Mouse (Mus musculus) CH12.LX (cell line): ENCODE results near the gene Rplp2. TPM values are rescaled to one million over a fixed set of nuclear protein-coding genes. Genes with fewer than 3 reads are reported as not detected.
A peak's percentile ranks its signal among the peaks of the same experiment; 100 is the strongest.

Experiments
- DNase-seq: peaks from one replicate; pipeline ENCODE4 v3.0.0-alpha.2; 2013; ENCODE audit errors: extremely low read depth
- H3K27ac ChIP-seq: 2 replicates; pipeline ENCODE4 v1.5.1; 2012; ENCODE audit warnings: low read depth, mild to moderate bottlenecking, control low read depth, moderate library complexity; ENCODE audit not compliant: insufficient read depth
- H3K27me3 ChIP-seq: replicated peaks from 2 replicates; pipeline ENCODE3; 2012; ENCODE audit warnings: inconsistent platforms
- H3K36me3 ChIP-seq, 2 experiments: replicated peaks in 1 of 2; 2 replicates each; pipeline versions ENCODE3 to v1.6.1; 2012; ENCODE audit warnings: inconsistent platforms in 1 of 2, low read length in 1 of 2, mild to moderate bottlenecking in 1 of 2, mixed read lengths in 1 of 2, moderate library complexity in 1 of 2; ENCODE audit not compliant: control insufficient read depth in 1 of 2, insufficient read depth in 1 of 2
- H3K4me1 ChIP-seq, 2 experiments: 2 replicates each; pipeline ENCODE4 v1.6.1; 2012; ENCODE audit warnings: inconsistent platforms in 1 of 2, moderate library complexity in 1 of 2; ENCODE audit not compliant: insufficient read depth in 2 of 2, control insufficient read depth in 1 of 2
- H3K4me2 ChIP-seq: 2 replicates; pipeline ENCODE4 v1.6.1; 2012; ENCODE audit warnings: low read depth, mild to moderate bottlenecking, control low read depth; ENCODE audit not compliant: poor library complexity, insufficient read depth, severe bottlenecking
- H3K4me3 ChIP-seq, 3 experiments: fragments of 150-350 bp in 1 of 3; sonication (generic) in 1 of 3; replicated peaks in 1 of 3; 2 replicates each; pipeline versions ENCODE3 to v1.5.1; 2011 to 2012; ENCODE audit warnings: low read depth in 2 of 3, low read length in 2 of 3, mild to moderate bottlenecking in 2 of 3, moderate library complexity in 2 of 3, control low read depth in 1 of 3, improper control_type of control experiment in 1 of 3, inconsistent platforms in 1 of 3, mixed read lengths in 1 of 3; ENCODE audit not compliant: poor library complexity in 1 of 3
- H3K79me2 ChIP-seq: replicated peaks from 2 replicates; pipeline ENCODE4 v1.6.1; 2012; ENCODE audit warnings: mild to moderate bottlenecking, moderate library complexity; ENCODE audit not compliant: control insufficient read depth, poor library complexity, insufficient read depth, severe bottlenecking; ENCODE audit errors: extremely low read depth
- H3K9ac ChIP-seq: 2 replicates; pipeline ENCODE4 v1.6.1; 2012; ENCODE audit warnings: low read depth, mild to moderate bottlenecking, control low read depth, moderate library complexity; ENCODE audit not compliant: insufficient read depth
- H3K9me3 ChIP-seq: replicated peaks from 2 replicates; pipeline ENCODE3; 2012; ENCODE audit warnings: low read length, inconsistent platforms, mixed read lengths
- BHLHE40 ChIP-seq: IDR thresholded peaks from 2 replicates; pipeline ENCODE4 v1.6.1; 2011; ENCODE audit warnings: mild to moderate bottlenecking, low read depth, low read length, improper control_type of control experiment
- CHD2 ChIP-seq: IDR thresholded peaks from 2 replicates; pipeline ENCODE4 v1.6.1; 2011; ENCODE audit warnings: low read length, improper control_type of control experiment
- CTCF ChIP-seq, 2 experiments: IDR thresholded peaks in 1 of 2; conservative IDR thresholded peaks in 1 of 2; 2 replicates each; pipeline ENCODE4 v1.5.1; 2011 to 2012; ENCODE audit warnings: low read depth in 2 of 2, low read length in 2 of 2, improper control_type of control experiment in 1 of 2, inconsistent platforms in 1 of 2, mild to moderate bottlenecking in 1 of 2, moderate library complexity in 1 of 2
- E2F4 ChIP-seq: IDR thresholded peaks from 2 replicates; pipeline ENCODE4 v1.6.1; 2011; ENCODE audit warnings: low read depth, low read length, improper control_type of control experiment; ENCODE audit not compliant: insufficient replicate concordance
- ETS1 ChIP-seq: conservative IDR thresholded peaks from 2 replicates; pipeline ENCODE4 v1.6.1; 2012; ENCODE audit warnings: low read depth, mild to moderate bottlenecking, inconsistent platforms, low read length, improper control_type of control experiment, moderate library complexity
- GABPA ChIP-seq: IDR thresholded peaks from 2 replicates; pipeline ENCODE4 v1.6.1; 2012; ENCODE audit warnings: low read depth, low read length, improper control_type of control experiment, inconsistent platforms; ENCODE audit not compliant: insufficient replicate concordance
- HCFC1 ChIP-seq: IDR thresholded peaks from 2 replicates; pipeline ENCODE4 v1.6.1; 2012; ENCODE audit warnings: low read depth, mild to moderate bottlenecking, inconsistent platforms, low read length, improper control_type of control experiment
- KAT2A ChIP-seq: IDR thresholded peaks from 2 replicates; pipeline ENCODE4 v1.6.1; 2012; ENCODE audit warnings: low read length, improper control_type of control experiment, inconsistent platforms; ENCODE audit not compliant: insufficient replicate concordance
- MAFK ChIP-seq: IDR thresholded peaks from 2 replicates; pipeline ENCODE4 v1.6.1; 2011; ENCODE audit warnings: low read length, improper control_type of control experiment; ENCODE audit not compliant: insufficient replicate concordance
- MAX ChIP-seq: IDR thresholded peaks from 2 replicates; pipeline ENCODE4 v1.6.1; 2011; ENCODE audit warnings: low read length, improper control_type of control experiment
- MAZ ChIP-seq: IDR thresholded peaks from 2 replicates; pipeline ENCODE4 v1.6.1; 2012; ENCODE audit warnings: low read depth, mild to moderate bottlenecking, inconsistent platforms, low read length, improper control_type of control experiment, moderate library complexity
- MXI1 ChIP-seq: IDR thresholded peaks from 2 replicates; pipeline ENCODE4 v1.6.1; 2011; ENCODE audit warnings: mild to moderate bottlenecking, low read depth, low read length, improper control_type of control experiment
- MYC ChIP-seq: IDR thresholded peaks from 2 replicates; pipeline ENCODE4 v1.6.1; 2011; ENCODE audit warnings: low read depth, mild to moderate bottlenecking, improper control_type of control experiment, low read length
- NELFE ChIP-seq: IDR thresholded peaks from 2 replicates; pipeline ENCODE4 v1.6.1; 2011; ENCODE audit warnings: low read depth, low read length, improper control_type of control experiment
- NRF1 ChIP-seq: IDR thresholded peaks from 2 replicates; pipeline ENCODE4 v1.6.1; 2014; ENCODE audit warnings: low read depth, mild to moderate bottlenecking, inconsistent platforms, low read length, improper control_type of control experiment, moderate library complexity
- PAX5 ChIP-seq: IDR thresholded peaks from 2 replicates; pipeline ENCODE4 v1.6.1; 2012; ENCODE audit warnings: low read length, inconsistent platforms, mixed read lengths
- POLR2A ChIP-seq: IDR thresholded peaks from 2 replicates; pipeline ENCODE4 v1.6.1; 2011; ENCODE audit warnings: low read depth, mild to moderate bottlenecking, improper control_type of control experiment, low read length
- RAD21 ChIP-seq: IDR thresholded peaks from 2 replicates; pipeline ENCODE4 v1.6.1; 2011; ENCODE audit warnings: low read depth, mild to moderate bottlenecking, low read length, improper control_type of control experiment, moderate library complexity
- TBP ChIP-seq: conservative IDR thresholded peaks from 2 replicates; pipeline ENCODE4 v1.6.1; 2011; ENCODE audit warnings: low read depth, low read length, improper control_type of control experiment
- TCF12 ChIP-seq: IDR thresholded peaks from 2 replicates; pipeline ENCODE4 v1.6.1; 2014; ENCODE audit warnings: low read depth, mild to moderate bottlenecking, inconsistent platforms, low read length, improper control_type of control experiment
- USF1 ChIP-seq: IDR thresholded peaks from 2 replicates; pipeline ENCODE4 v1.6.1; 2014; ENCODE audit warnings: low read depth, mild to moderate bottlenecking, inconsistent platforms, low read length, improper control_type of control experiment
- ZMIZ1 ChIP-seq: IDR thresholded peaks from 2 replicates; pipeline ENCODE4 v1.6.1; 2012; ENCODE audit warnings: low read depth, mild to moderate bottlenecking, inconsistent platforms, low read length, improper control_type of control experiment
- ZNF384 ChIP-seq: IDR thresholded peaks from 2 replicates; pipeline ENCODE4 v1.6.1; 2012; ENCODE audit warnings: low read depth, low read length, improper control_type of control experiment, inconsistent platforms
- dilution Hi-C: fragments of 300-500 bp; cut with MboI; formaldehyde crosslinking; loops from 2 replicates; pipeline ENCODE4 v1.14.3; 2020; ENCODE audit warnings: low sequenced_read_pairs; ENCODE audit not compliant: extremely low pct_unique_long_range_greater_than_20kb, extremely low pct_ligation_motif_present
- in situ Hi-C: fragments of 300-500 bp; cut with MboI; formaldehyde crosslinking; loops from 3 replicates; pipeline ENCODE4 v1.14.3; 2019; ENCODE audit warnings: low sequenced_read_pairs, low pct_ligation_motif_present, low pct_unique_long_range_greater_than_20kb, mixed read lengths
- polyA plus RNA-seq: library from polyadenylated mRNA; unstranded; fragments of >175 nt; gene quantifications from 2 replicates; pipeline ENCODE4 v1.2.1, GENCODE M21; 2012; ENCODE audit warnings: low read depth; ENCODE audit not compliant: insufficient read length
- total RNA-seq, 2 experiments: library from RNA; depleted of rRNA; stranded (reverse); fragments of 300-350 nt in 1 of 2; fragments of >200 nt in 1 of 2; gene quantifications; 2 replicates each; pipeline ENCODE4 v1.2.3; 2012 to 2014

Rplp2 gene
- total and polyA plus RNA-seq, 3 experiments: 791 to 3,416 (median 2,025) TPM

DNA sequence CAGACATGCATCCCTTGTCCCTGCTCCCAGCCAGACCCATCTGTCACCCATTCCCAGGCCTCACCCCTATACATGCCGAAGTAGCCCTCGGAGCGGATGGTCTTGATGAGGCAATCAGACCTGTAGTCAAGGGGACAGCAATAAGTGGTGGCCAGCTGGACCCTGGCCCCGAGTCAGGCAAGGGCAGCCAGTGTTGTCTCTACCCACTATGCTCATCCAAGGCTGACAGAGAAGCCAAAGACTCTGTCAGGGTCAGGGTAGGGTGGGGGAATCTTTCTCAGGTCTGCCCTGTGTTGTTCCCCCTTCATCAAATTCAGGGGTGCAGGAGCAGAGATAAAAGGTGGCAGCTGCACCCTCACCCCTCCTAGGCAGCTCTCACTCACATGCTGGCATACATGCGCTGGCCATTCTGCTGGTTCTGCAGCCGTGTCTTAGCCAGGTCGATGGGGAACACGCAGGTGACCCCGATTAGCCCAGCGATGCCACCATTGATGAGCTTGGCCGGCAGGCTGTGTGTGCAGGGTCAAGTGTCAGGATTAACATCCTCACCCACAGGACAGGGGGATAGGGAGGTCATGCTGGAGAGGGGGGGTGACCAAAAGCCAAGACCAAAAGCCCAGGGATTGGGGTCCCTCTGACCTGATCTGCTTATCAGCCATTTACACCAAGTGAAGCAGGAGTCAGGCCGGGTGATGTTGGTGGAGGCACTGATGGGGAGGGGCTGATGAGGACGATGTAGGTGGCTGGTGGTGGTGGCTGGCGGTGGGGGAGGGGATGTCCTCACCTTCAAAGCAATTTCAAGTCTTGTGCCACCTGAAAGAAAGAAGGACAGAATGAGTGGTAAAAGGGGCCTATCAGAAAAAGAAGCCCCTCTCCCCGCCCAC, 13.4 kb upstream of the Rplp2 start:
- Histone ChIP-seq H3K36me3 (peaks cover 49 to 62% of the 10 kb centered on the region in 2 experiments), H3K4me1 (peaks cover 17 to 35% of the 10 kb centered on the region in 2 experiments), H3K9me3 (no peaks in the 10 kb centered on the region), H3K79me2 (peaks cover 12% of the 10 kb centered on the region), H3K4me3 (peak overlapping the region; percentile 50 to 65 (median 55)), H3K4me2 (peak overlapping the region; percentile 92; the same call in 1 of the 2 replicates), H3K9ac (no peak overlapping the region), H3K27ac (no peak overlapping the region), H3K27me3 (no peaks in the 10 kb centered on the region)
- dilution Hi-C loops: no loop called here
- in situ Hi-C loops: no loop called here
- no peak for DNase-seq
- TF ChIP-seq MAX (no peak), MAFK (no peak)

DNA sequence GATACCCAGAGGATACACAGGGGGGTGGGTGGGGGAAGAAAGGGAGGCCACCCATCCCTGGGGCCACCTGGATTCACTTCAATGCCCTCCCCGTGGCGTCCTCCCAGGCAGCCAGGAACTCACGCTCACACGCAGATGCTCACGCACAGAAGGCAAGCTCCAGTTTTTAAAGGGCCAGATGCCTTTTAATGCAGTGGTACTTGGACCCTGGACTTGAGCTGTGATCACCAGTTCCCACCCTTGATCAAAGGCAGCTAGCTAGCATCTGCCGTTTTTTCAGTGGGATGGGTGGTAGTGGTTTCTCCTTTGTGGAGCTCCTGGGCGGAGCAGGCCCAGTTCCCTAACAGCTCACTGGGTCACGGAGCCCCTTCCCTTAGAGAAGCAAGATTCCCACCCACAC, 12.7 kb upstream of the Rplp2 start:
- Histone ChIP-seq H3K4me3 (peak overlapping the region; percentile 50 to 65 (median 55)), H3K4me2 (peak overlapping the region; percentile 92), H3K27ac (no peak overlapping the region), H3K79me2 (peaks cover 12% of the 10 kb centered on the region), H3K36me3 (peaks cover 56 to 65% of the 10 kb centered on the region in 2 experiments)
- TF ChIP-seq MAZ (no peak), RAD21 (no peak), ETS1 (no peak), BHLHE40 (peak; percentile 73), NRF1 (peak; percentile 52; the same call in 1 of the 2 replicates)
- TF ChIP-seq, all 38 proteins: peak for 2
- peak; percentile 65 for DNase-seq
- peaks cover 17 to 35% of the 10 kb centered on the region in 2 experiments for H3K4me1 ChIP-seq
- no peaks in the 10 kb centered on the region for H3K27me3 ChIP-seq
- in situ Hi-C loops: no loop called here
- H3K9ac ChIP-seq: peak overlapping the region; percentile 62; the same call in 1 of the 2 replicates
- dilution Hi-C loops: no loop called here
- H3K9me3 ChIP-seq: no peaks in the 10 kb centered on the region

DNA sequence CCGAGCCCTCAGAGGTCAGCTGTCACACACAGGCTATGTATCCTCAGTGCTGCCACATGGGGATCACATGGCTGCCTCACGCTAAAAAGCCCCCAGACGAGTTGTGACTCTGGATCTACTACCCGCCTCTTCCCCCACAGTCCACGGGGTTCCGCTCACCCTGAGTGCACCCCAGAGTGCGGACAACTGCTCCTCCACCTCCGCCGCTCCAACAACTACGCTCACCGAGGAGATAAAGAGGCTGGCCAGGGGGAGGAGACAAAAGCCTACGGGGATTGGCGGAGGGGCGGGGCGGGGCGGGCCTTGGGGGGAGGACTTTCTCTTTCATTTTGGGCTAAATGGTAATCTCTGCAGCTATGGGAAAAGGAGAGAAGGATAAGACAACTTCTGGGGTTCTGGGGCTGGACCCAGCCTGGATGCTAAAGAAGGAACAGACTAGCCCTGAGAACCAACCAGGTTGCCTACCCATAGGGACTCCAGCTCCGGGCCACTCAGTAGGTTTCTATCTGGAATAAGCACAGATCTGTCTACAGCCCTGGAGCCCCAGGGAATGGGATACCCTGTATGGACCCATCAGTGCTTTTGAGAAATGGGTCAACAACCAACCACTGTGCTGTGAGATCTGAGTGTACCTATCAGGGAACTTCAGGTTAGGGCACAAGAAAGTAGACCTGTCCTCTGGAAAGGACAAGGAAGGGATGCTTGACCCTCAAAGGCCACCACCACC, 11.9 kb upstream of the Rplp2 start:
- Histone ChIP-seq H3K4me1 (peaks cover 17 to 37% of the 10 kb centered on the region in 2 experiments), H3K9ac (peak overlapping the region; percentile 62), H3K9me3 (no peaks in the 10 kb centered on the region), H3K79me2 (peaks cover 12% of the 10 kb centered on the region), H3K27ac (peak overlapping the region; percentile 28; the same call in 1 of the 2 replicates), H3K27me3 (no peaks in the 10 kb centered on the region), H3K4me2 (peak overlapping the region; percentile 92), H3K4me3 (peak overlapping the region; percentile 50 to 65 (median 55)), H3K36me3 (peaks cover 62 to 66% of the 10 kb centered on the region in 2 experiments)
- dilution Hi-C loops (no loop called here), in situ Hi-C loops (no loop called here)
- peak; percentile 67 for DNase-seq
- TF ChIP-seq TBP (no peak), ZNF384 (no peak), POLR2A (peak; percentile 58), MYC (0 out of 2 replicates have a peak, but pooled peaks have one; percentile 43), NELFE (no peak; the same call in 1 of the 2 replicates), PAX5 (no peak), HCFC1 (no peak), USF1 (no peak), MXI1 (peak; percentile 81), MAFK (no peak), ZMIZ1 (0 out of 2 replicates have a peak, but pooled peaks have one; percentile 19), CTCF (conservative IDR thresholded peaks at IDR 0.05 in 1 of 2, IDR thresholded peaks at IDR 0.05 in 1 of 2; ENCODE audit: low read depth in 2 of 2, low read length in 2 of 2) (no peak), CHD2 (no peak), E2F4 (no peak), GABPA (no peak), TCF12 (peak; percentile 29; the same call in 1 of the 2 replicates), KAT2A (no peak)
